Mouse (Mus musculus) kidney, postnatal 25 days (tissue): Measurements from ENCODE around the gene Gm29110.
"Not testable (repeated sequence)": the region's sequence is repeated elsewhere in the genome, so short reads cannot be mapped to it uniquely, and the experiment has no call there.

ENCODE experiments used
- DNase-seq, 2 experiments: peaks; one replicate each; pipeline ENCODE4 v3.0.0; 2021; ENCODE audit warnings: mixed read lengths in 2 of 2

The Gm29110 gene

GRCm38 (mm10) chrY:74470231-74470630 is at the start of gene Gm29110:
TSS of gene Gm29110 (plus strand) at chrY:74470531.
- DNase-seq: not testable (repeated sequence)
